Mouse (Mus musculus): Measurements from ENCODE around the gene Sf1.

GRCm38 (mm10) chr19:6352107-6352505 is 11.4 kb upstream of the Sf1 start:
- TF ChIP-seq CTCF (IDR thresholded peaks at IDR 0.05; ENCODE audit: low read depth) (no peak), EP300 (optimal IDR thresholded peaks at IDR 0.05) (no peak)

All from stomach, postnatal 0 days (tissue).